Mouse (Mus musculus) C2C12 (cell line): ENCODE data around the gene Kif6. TPM values are rescaled to one million over a fixed set of nuclear protein-coding genes. Genes with fewer than 3 reads are reported as not detected.

Experiments used
- H3K27me3 ChIP-seq: one replicate; pipeline ENCODE4 v1.6.1; 2011; ENCODE audit not compliant: control insufficient read depth, insufficient read depth, insufficient read length
- H3K36me3 ChIP-seq: one replicate; pipeline ENCODE4 v1.6.1; 2011; ENCODE audit not compliant: control insufficient read depth, insufficient read depth
- H3K4me3 ChIP-seq: one replicate; pipeline ENCODE4 v1.5.1; 2011; ENCODE audit warnings: mild to moderate bottlenecking, control low read depth; ENCODE audit not compliant: poor library complexity, insufficient read depth, severe bottlenecking
- H3K79me2 ChIP-seq: one replicate; pipeline ENCODE4 v1.6.1; 2011; ENCODE audit not compliant: control insufficient read depth, insufficient read depth
- H3K79me3 ChIP-seq: one replicate; pipeline ENCODE4 v1.6.1; 2011; ENCODE audit warnings: low read depth, control low read depth
- H3ac ChIP-seq: one replicate; pipeline ENCODE3; 2011; ENCODE audit warnings: low read depth; ENCODE audit not compliant: control insufficient read depth, insufficient read length
- CEBPB ChIP-seq: IDR thresholded peaks from one replicate; pipeline ENCODE4 v1.6.1; 2011; ENCODE audit warnings: low read depth, mild to moderate bottlenecking, control low read depth, moderate library complexity
- CTCF ChIP-seq: IDR thresholded peaks from one replicate; pipeline ENCODE4 v1.5.1; 2011; ENCODE audit not compliant: control insufficient read depth, insufficient read depth, insufficient read length
- FOSL1 ChIP-seq: IDR thresholded peaks from one replicate; pipeline ENCODE4 v1.8.0; 2011; ENCODE audit warnings: mild to moderate bottlenecking, low read length; ENCODE audit not compliant: poor library complexity, insufficient read depth, severe bottlenecking
- MAX ChIP-seq: IDR thresholded peaks from one replicate; pipeline ENCODE4 v1.6.1; 2011; ENCODE audit warnings: mild to moderate bottlenecking, control low read depth
- MYOD1 ChIP-seq: IDR thresholded peaks from one replicate; pipeline ENCODE4 v1.6.1; 2011; ENCODE audit warnings: low read depth; ENCODE audit not compliant: control insufficient read depth, insufficient read length
- MYOG ChIP-seq: IDR thresholded peaks from one replicate; pipeline ENCODE4 v1.6.1; 2011; ENCODE audit not compliant: control insufficient read depth, insufficient read length; ENCODE audit errors: extremely low read depth
- USF1 ChIP-seq: IDR thresholded peaks from one replicate; pipeline ENCODE4 v1.6.1; 2011; ENCODE audit warnings: low read depth, mild to moderate bottlenecking, control low read depth, moderate library complexity
- polyA plus RNA-seq: library from polyadenylated mRNA; unstranded; fragments of >200 nt; fragmentation: generic; extraction: Trizol; gene quantifications from one replicate; pipeline ENCODE4 v1.2.1, GENCODE M21; 2012; ENCODE audit warnings: missing spikeins

The Kif6 gene
- polyA plus RNA-seq, 1 experiment = 0.27 TPM

GRCm38 (mm10) chr17:49771703-49772315 lies 156.9 kb downstream of the Kif6 start:
- TF ChIP-seq USF1 = no peak
- TF ChIP-seq FOSL1 = no peak
- no peak for TF ChIP-seq CTCF
- TF ChIP-seq MYOG = no peak
- TF ChIP-seq CEBPB = no peak
- TF ChIP-seq MYOD1 = no peak
- no peak for TF ChIP-seq MAX
- Histone ChIP-seq H3K27me3 (peaks cover 3% of the 10 kb centered on the region), H3K36me3 (no peaks in the 10 kb centered on the region), H3K79me3 (no peaks in the 10 kb centered on the region), H3K79me2 (no peaks in the 10 kb centered on the region), H3ac (no peak overlapping the region), H3K4me3 (no peak overlapping the region)

- Histone ChIP-seq H3K79me2 (no peaks in the 10 kb centered on the region), H3K27me3 (no peaks in the 10 kb centered on the region), H3K4me3 (no peak overlapping the region), H3K79me3 (no peaks in the 10 kb centered on the region), H3K36me3 (no peaks in the 10 kb centered on the region), H3ac (no peak overlapping the region)
- TF ChIP-seq FOSL1 (no peak), CEBPB (no peak), CTCF (no peak), USF1 (no peak), MAX (no peak), MYOG (no peak), MYOD1 (no peak)
Observed at GRCm38 (mm10) chr17:49777115-49777839, 162.3 kb downstream of the Kif6 start.

- Histone ChIP-seq H3K36me3 (no peaks in the 10 kb centered on the region), H3K79me3 (no peaks in the 10 kb centered on the region), H3ac (no peak overlapping the region), H3K4me3 (no peak overlapping the region), H3K79me2 (no peaks in the 10 kb centered on the region), H3K27me3 (no peaks in the 10 kb centered on the region)
- TF ChIP-seq MYOG = no peak
- TF ChIP-seq MYOD1 = no peak
- TF ChIP-seq USF1 = no peak
- TF ChIP-seq MAX = no peak
- no peak for TF ChIP-seq FOSL1
- TF ChIP-seq CTCF = no peak
- no peak for TF ChIP-seq CEBPB
Observed at GRCm38 (mm10) chr17:49779066-49779465, 164.1 kb downstream of the Kif6 start.

- Histone ChIP-seq H3K36me3 (no peaks in the 10 kb centered on the region), H3ac (no peak overlapping the region), H3K4me3 (no peak overlapping the region), H3K79me2 (no peaks in the 10 kb centered on the region), H3K27me3 (no peaks in the 10 kb centered on the region), H3K79me3 (no peaks in the 10 kb centered on the region)
- no peak for TF ChIP-seq CEBPB
- no peak for TF ChIP-seq MYOD1
- no peak for TF ChIP-seq CTCF
- TF ChIP-seq USF1 = no peak
- TF ChIP-seq FOSL1 = no peak
- TF ChIP-seq MAX = no peak
- no peak for TF ChIP-seq MYOG
Observed at GRCm38 (mm10) chr17:49779576-49779975, 164.6 kb downstream of the Kif6 start.

GRCm38 (mm10) chr17:49785851-49786250 lies 170.9 kb downstream of the Kif6 start:
- no peaks in the 10 kb centered on the region for H3K36me3 ChIP-seq
- H3K79me2 ChIP-seq = no peaks in the 10 kb centered on the region
- H3K4me3 ChIP-seq = no peak overlapping the region
- TF ChIP-seq MYOD1 (no peak), USF1 (no peak), FOSL1 (no peak), CEBPB (no peak), MYOG (no peak), MAX (no peak), CTCF (no peak)
- no peaks in the 10 kb centered on the region for H3K27me3 ChIP-seq
- no peaks in the 10 kb centered on the region for H3K79me3 ChIP-seq
- H3ac ChIP-seq = no peak overlapping the region
